Mouse (Mus musculus) liver, embryonic 14.5 days (tissue): ENCODE measurements at regions not wholly inside any gene's neighbourhood (a gene's known extent, or its start where the extent isn't known, plus 50 kb on each side); places are given as distances from the start of the nearest gene placed in this dataset.

Experiments
- CTCF ChIP-seq: IDR thresholded peaks from 2 replicates; pipeline ENCODE4 v1.5.1; 2016; ENCODE audit warnings: antibody characterized with exemption, low read depth, control low read depth
- EP300 ChIP-seq: IDR thresholded peaks from 2 replicates; pipeline ENCODE4 v1.6.1; 2016; ENCODE audit warnings: antibody characterized with exemption, low read depth

GRCm38 (mm10) chr1:73799246-73799645 lies 325.0 kb downstream of the Tns1 start:
- TF ChIP-seq CTCF = no peak
- TF ChIP-seq EP300 = no peak
